Mouse (Mus musculus) gastrocnemius, adult 18-20 months (tissue): ENCODE measurements around the gene Pcca. TPM values are rescaled to one million over a fixed set of nuclear protein-coding genes. Genes with fewer than 3 reads are reported as not detected.
"Not testable (repeated sequence)": the region's sequence is repeated elsewhere in the genome, so short reads cannot be mapped to it uniquely, and the experiment has no call there.

Experiments used
- DNase-seq: peaks from one replicate; pipeline ENCODE4 v3.0.0; 2021; ENCODE audit warnings: low spot score
- total RNA-seq, 2 experiments: library from RNA; stranded (reverse); gene quantifications; 2 replicates each; pipeline ENCODE4 v1.2.3; 2021

Pcca gene
- total RNA-seq, 2 experiments from 2014 or later = 52.4 to 56.0 TPM

DNA sequence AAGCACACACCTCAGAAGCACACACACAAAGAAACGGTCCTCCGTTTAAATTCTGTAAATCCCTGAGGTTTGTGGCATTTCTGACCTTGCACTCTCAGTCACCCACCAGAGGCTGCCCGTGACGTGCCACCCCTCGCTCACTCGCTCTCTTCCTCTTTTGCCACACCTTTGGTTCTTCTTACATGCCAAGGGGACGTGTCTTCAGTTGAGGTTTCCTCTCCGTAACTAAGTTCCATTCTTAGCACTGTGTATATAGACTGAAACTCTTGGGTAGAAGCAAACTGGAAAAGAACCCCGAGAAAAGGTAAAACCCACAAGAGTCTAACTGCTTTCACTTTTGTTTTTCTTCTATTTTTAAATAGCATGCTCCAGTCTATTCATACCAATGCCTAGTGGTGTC lies 23.2 kb downstream of the Pcca start:
- DNase-seq = no peak

DNA sequence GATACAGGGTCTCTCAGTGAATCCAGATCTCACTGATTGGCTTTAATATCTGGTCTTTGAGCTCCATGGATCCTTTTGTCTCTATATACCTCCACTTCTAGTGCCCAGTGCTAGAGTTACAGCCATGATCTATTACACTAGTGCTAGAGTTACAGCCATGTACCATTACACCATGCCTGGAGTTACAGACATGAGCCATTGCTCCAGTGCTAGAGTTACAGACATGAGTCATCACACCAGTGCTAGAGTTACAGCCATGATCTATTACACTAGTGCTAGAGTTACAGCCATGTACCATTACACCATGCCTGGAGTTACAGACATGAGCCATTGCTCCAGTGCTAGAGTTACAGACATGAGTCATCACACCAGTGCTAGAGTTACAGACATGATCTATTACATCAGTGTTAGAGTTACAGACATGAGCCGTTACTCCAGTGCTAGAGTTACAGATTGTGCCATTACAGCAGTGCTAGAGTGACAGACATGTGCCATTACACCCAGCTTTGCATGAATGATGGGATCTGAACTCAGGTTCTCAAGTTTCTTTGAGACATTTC lies 26.8 kb downstream of the Pcca start:
- DNase-seq = peak; percentile 46

DNA sequence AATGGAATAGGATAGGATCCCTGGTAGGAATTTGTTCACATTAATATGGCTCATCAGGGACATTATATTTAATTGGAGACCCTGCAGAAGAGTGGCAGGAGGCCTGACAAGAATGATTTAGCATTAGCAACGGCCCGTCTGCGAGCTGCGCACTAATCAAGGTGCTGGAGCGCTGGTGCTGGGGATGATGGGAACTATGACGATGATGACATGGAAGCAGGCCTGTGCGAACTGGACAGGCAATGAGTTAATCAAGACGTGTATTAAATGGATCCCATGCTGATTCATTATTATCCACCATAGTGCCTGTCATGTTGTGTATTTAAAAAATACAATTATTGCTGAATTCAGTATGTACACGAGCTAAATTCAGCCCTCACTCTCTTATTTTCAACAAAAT lies 36.7 kb downstream of the Pcca start:
- DNase-seq = no peak

DNA sequence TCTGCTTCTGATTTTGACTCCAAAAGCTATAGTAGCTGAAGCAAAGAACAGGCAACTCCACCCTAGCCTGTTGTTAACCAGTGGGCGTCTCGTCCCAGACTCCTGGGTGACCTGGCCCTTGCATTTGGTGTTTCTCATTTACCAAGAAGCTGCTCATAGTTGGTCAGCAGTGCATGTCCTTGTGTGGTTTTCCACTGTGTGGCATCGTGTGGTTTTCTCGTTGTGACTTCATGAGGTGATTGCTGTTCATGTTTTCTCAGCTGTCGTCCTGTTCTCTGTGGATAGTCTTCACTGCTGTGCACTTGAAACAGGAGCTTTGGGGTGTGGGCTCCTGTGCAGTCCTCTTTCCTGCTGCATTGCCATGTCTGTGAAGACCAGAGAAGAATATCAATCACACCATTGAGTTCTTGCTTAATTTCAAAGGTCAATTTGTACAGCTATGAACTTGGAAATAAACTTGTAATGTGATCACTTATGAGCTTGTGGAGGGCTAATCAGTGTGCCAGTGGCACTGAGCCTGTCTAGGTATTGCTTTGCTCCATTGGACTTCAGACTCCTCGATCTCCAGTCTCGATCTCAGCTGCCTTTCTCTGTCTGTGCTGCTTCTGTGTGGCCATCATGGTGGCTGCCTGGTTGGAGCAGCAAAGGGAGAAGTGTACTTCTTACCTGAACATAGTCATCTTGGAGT lies 40.1 kb downstream of the Pcca start:
- no peak for DNase-seq

DNA sequence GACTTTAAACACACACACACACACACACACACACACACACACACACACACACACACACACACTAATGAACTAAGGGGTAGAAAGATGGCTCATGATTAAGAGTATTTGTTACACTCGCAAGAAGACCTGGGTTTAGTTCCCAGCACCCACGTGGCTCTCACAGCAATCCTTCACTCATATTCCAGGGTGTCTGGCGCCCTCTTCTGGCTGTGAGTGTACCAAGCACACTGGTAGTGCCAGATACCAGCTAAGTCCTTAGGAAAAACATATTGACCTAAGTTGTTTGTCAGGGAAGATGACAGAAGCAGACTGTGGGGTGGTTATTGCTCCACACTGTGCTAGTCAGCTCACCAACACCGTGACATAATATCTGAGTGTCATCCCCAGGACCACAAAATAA lies 43.7 kb downstream of the Pcca start:
- no peak for DNase-seq

DNA sequence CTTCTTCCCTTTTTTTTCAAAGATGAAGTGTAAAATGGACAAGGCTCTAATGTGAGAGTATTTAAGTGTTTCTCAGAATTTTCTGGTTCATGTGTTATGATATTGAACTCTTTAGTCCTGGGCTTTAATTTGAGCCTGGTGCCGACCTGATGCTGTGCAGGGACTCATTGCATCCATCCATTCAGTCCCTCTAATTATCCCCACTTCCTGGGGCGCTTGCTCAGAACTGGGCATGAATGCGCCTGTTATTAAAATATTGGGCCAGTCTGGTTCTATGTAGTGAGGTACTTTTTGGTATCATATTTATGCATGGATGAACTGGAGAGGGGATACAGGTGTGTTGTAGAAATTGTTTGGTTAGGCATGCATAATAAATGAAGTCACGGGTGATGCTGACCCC lies 47.9 kb downstream of the Pcca start:
- no peak for DNase-seq

DNA sequence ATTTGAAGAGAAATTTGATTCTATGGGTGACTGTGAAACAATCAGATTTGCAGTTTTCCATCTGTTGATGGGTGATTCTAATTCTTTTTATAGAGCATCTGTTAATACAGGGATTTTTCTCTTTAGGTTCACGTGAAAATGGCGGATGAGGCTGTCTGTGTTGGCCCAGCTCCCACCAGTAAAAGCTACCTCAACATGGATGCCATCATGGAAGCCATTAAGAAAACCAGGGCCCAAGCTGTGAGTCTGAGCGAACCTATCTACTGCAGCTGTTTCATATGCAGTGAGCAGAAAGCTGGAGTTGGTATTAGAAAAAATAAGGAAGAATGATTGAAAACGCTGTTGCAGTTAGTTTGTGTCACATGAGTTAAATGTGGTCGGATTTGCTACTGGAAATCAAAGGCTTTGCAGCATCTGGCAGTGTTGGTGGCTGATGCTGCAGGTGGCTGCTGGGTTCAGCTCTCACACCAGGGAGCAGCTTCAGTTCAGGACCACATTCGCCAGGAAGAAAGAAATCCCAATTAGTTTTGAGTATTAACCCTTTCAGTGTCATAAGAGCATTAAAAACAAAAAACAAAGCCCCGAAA lies 48.5 kb downstream of the Pcca start:
- no peak for DNase-seq

DNA sequence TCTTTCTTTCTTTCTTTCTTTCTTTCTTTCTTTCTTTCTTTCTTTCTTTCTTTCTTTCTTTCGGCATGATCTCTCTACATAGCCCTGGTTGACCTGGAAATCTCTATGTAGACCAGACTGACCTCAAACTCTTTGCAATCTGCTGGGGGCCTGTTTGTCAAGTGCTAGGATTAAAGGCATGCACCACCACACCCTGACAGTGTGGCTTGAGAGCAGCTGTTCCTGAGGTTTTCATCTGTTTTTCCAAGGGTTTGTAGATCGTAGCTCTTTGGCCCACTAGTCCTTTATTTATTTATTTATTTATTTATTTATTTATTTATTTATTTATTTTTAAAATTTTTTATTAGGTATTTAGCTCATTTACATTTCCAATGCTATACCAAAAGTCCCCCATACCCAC lies 50.0 kb downstream of the Pcca start:
- DNase-seq = not testable (repeated sequence)

DNA sequence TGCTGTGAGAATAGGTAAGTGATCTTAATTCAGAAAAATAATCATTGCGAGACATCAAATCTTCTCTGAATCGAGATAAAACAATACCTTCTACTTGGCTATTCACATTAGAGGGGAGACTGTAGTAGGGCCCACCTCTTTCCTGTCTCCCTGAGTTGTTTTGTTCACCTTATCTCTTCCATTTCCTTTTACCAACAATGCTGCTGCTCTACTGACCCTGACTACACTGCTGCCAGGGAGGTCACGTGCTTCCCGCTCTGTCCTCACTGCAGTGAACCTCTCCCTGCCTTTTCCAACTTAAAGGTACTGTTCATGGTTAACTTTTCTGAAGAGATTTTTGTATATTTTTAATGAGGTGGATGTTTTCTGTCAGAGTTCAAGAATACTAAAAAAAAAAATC lies 52.8 kb downstream of the Pcca start:
- DNase-seq = no peak

DNA sequence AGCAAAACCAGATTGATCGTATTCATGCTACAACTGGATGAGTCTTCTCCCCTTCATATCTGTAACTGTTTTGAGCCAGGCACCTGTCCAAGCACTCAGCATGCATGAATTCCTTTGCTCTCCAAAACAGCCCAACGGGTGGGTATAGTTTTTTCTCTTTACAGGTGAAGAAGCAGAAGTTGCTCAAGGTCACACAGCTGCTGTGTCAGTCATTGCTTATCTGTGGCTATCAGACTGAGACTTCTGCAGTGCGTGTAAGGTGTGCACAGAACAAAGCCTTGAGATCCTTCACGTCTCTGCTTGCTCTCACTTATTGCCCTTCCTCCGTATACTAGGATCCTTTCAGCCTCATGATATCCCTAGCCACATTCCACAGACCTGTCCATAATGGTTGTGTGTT lies 63.4 kb downstream of the Pcca start:
- DNase-seq = no peak

DNA sequence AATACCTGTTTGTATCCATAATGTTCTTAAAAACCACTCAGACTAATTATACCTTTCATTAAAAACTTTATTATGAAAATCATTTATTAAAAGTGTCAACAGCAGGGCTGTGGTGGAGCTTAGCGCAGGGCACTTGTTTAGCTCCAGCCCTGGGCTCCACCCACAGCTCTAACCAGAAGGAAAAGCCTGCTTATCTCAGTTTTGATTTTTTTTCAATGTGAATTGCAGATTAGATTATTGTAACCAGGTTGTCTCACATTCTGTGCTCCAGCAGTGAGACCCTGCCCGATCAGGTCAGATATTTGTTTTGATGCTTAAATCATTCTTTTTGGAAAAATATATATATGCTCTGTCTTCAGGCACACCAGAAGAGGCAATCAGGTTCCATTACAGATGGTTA lies 64.7 kb downstream of the Pcca start:
- DNase-seq = no peak

DNA sequence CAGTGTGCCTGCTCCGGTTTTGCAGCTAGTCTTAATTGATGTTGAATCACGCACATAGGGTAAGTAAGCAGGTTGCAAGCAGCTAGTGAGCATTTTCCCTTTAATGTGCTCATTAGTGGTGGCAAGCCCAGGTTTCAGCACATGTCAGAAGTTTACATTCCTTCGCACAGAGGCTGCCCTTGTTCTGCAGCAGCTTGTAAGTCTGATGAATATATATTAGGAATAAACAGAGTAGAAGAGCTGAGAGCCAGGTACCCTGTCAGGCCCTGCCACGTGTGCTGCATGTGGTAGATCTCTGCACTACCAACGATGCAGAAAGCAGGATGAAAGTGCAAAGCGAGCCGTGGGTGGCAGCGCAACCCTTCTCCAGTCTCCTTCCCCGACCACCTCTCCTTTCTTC lies 65.7 kb downstream of the Pcca start:
- no peak for DNase-seq

DNA sequence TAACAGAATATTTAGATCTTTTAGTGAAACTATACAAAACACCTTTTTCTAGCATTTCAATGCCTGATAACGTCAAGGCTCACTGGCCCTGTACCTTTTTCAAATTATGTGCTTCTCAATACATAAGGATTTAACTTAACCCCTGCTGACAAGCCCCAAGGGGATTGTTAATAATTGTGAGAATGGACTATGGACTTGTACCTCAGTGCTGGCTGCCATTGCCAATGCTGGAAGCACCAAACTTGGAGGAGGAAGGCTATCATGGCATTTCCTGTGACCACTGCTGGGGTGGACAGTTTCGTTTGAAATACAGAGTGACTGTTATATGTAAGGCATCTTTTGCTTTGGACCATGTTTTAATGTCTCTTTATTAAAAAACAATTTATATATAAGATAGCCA lies 68.6 kb downstream of the Pcca start:
- no peak for DNase-seq

DNA sequence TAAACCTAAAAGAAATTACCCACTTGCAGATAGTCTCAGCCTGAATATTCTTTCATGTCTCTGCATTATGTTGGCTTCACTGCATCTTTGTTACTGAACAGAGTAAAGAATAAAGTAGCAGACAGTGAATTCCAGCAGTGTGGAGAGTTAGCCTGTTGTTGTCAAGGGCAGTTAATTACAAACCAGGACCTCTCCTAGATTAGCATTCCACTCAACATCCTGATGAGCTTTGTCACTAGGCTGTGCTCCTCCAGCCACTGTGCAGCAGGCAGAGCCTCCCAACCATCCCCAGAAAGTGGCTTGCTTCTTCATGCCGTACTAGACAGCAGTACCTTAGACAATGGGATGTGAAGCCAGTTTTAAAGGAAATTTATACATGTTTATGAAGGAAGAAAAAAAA lies 72.4 kb downstream of the Pcca start:
- no peak for DNase-seq

DNA sequence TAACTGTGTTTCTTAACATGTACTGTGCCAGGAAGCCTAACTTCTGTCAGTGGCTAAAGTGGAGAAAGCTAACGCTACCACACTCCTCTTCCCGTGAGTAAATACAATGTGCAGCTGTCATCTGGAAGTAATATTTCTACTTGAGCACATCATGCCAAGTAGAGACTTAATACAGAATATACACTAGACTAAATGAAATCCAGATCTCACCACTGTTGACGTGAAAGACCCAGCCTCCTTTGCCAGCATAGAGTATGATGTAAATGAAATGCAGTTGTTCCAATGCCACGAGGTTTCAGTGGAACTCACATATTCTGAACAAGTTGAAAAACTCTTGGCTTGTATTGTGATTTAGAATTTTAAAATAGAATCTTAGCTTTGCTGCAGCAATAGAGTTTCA lies 73.3 kb downstream of the Pcca start:
- no peak for DNase-seq

DNA sequence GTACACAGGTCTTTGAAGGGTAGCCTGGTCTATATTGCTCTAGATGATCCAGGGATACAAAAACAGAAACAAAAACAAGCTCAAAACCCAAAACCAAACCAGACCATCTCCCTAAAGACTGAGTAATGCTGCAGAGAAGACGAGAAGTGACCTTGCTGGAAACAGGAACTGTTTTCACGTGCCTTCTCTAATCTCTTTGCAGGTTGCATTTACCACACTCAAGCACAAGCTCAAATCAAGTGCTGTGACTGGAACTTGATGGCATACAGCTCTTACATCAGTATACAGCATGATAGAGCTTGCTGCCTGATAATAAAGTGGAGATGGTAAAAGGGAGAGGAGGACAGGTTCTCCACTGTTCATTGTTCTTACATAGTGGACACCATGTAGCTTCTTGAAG lies 74.2 kb downstream of the Pcca start:
- DNase-seq = no peak

DNA sequence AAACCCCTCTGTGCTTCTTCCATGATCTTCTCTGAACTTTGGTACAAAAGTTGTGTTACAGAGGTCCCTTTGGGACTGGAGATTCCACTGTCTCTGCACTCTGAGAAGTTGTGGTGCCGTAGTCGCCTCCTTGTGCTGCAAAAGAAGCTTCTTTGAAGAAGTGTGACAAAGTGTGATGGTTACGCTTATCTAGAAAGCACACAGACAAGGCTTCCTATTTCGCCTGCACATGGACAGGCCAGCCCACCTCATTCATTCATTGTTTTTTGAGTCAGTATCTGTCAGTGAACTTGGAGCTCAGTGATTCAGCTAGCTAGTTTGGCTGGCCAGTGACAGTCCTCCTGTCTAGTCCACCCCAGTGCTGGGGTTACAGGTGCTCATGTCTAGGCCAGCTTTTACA lies 76.9 kb downstream of the Pcca start:
- no peak for DNase-seq

DNA sequence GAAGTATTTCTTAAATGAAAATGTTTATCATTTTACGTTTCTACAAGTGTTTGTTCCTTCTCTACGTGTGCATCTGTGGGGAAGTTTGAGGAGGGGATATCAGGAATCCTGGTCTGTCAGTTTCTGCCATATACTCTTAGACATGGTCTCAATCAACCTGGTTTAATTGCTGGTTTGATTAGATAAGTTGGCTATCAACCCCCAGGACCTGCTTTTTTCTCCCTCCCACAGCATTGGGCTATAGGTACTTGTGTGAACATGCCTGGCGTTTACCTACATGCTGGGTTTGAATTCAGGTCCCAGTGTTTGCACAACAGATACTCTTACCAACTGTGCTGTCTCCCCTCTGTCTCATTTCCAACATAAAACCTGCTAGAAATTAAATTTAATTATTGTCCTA lies 78.2 kb downstream of the Pcca start:
- DNase-seq = no peak

DNA sequence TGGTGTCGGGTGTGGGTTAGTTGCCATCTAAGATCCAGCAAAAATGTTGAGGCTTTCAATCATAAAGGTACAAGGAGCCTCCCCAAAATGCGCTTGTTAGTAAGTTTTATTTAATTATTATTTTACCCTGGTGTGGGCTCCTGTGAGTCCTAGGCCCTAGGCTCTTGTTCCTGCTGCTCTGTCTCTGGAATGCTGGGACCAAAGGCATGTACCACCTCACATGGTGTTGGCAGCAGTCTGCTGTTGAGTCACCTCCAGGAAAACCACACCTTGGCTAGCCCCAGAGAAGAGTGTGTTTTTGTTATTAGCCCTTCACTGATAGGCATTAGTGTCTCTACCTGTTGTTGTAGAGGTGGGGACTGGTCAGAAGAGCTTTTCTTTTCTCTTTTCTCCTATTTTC lies 83.5 kb downstream of the Pcca start:
- DNase-seq = no peak

DNA sequence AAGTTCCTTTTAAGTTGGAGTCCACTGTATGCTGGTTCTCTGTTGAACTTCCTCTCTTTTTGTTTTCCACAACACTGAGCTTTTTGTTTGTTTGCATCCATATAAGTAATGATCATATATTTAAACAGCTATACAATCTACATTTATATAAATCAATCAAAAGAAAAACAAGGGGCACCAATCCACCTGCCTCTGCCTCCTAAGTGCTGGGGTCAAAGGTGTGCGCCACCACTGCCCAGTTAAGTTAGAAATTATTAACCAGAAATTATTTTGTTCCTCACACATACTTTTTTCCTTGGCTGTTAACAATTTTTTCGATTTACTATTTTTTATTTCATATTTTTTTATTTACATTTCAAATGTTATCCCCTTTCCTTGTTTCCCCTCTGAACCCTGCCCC lies 99.3 kb downstream of the Pcca start:
- DNase-seq = no peak

DNA sequence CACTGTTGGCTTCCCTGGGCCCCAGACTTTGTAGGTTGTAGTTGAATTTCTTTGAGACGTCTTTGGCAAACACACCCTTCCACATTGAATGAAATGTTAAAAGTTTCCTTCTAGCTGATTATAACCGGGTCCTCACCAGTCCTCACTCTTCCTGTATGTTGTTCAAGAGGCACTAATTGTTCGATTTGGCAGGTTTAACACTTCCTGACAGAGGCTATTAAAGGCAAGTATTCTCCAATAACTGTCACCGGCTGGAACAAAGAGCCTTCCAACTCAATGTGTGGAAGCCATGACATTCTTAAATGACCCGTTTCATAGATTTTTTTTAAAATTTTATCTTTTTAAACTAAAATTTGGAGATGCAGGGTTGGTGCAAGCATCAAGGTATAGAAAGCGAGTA lies 102.5 kb downstream of the Pcca start:
- DNase-seq = no peak

DNA sequence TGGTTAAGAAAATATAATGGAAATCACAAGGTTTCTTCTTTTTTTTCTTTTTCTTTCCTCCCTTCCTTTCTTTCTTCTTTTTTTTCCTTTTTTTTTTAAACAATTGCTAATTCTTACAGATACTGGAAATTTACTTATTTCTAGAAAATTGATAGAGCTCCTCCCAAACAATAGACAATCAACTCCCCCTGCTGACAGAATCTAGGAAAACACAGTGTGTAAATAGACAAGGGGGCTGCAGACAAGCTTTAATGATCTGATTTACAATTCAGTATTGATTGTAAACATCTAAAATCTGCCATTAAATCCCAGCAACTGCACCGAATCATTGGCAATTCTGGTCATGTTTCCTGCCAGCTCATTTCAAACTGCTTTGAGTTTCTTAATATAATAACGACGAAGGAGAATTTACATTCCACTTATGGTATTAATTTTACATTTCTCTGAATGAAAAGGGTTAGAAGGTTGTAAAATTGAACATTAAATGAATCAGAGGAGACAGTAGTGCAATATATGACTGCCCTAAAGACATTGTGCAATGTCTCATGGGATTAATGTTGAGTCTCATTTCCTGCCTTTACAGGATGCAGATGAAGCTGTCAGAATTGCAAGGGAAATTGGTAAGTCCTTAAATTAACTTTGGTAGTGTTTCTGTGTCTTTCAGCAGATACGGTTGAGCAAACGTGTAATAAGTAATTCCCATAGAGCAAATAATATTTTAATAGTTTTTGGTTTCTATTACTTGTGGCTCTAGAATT lies 103.9 kb downstream of the Pcca start:
- DNase-seq = no peak
